Mouse (Mus musculus): ENCODE data around the gene Bag2. TPM values are rescaled to one million over a fixed set of nuclear protein-coding genes. Genes with fewer than 3 reads are reported as not detected.
"Not testable (repeated sequence)": the region's sequence is repeated elsewhere in the genome, so short reads cannot be mapped to it uniquely, and the experiment has no call there.

Gene Bag2
- total and polyA plus RNA-seq, 2 experiments from 2014 or later = 12.8 to 28.1 TPM

- no peaks in the 10 kb centered on the region; the same call in 1 of the 2 replicates for H3K4me1 ChIP-seq (ENCODE audit: insufficient read depth, low read length)
- no peak overlapping the region for H3K4me3 ChIP-seq (ENCODE audit: low read depth, low read length)
- no peaks in the 10 kb centered on the region for H3K9me3 ChIP-seq (ENCODE audit: low read length)
- no peaks in the 10 kb centered on the region for H3K27me3 ChIP-seq (ENCODE audit: insufficient read depth, low read length)
- TF ChIP-seq CTCF (IDR thresholded peaks at IDR 0.05) = no peak
- ATAC-seq (ENCODE audit: low FRiP score) = no peak
- H3K36me3 ChIP-seq (ENCODE audit: insufficient read depth, low read length) = no peaks in the 10 kb centered on the region
- DNase-seq (ENCODE audit: low spot score) = no peak
- no peak overlapping the region for H3K27ac ChIP-seq (ENCODE audit: low read depth, low read length)
- H3K4me2 ChIP-seq (ENCODE audit: low read depth, low read length, poor library complexity, severe bottlenecking) = no peak overlapping the region
- no peak overlapping the region for H3K9ac ChIP-seq (replicated peaks; ENCODE audit: low read length, poor library complexity, severe bottlenecking)
- 77% methylated on average over 21 of the region's 21 CpGs for WGBS
Observed at GRCm38 (mm10) chr1:33754965-33755735, 2.4 kb downstream of the Bag2 start.

- no peak for DNase-seq (ENCODE audit: low spot score)
- no peak overlapping the region for H3K9ac ChIP-seq (replicated peaks; ENCODE audit: low read length, poor library complexity, severe bottlenecking)
- H3K4me1 ChIP-seq (ENCODE audit: insufficient read depth, low read length) = no peaks in the 10 kb centered on the region; the same call in 1 of the 2 replicates
- TF ChIP-seq CTCF (IDR thresholded peaks at IDR 0.05) = no peak
- 93% methylated on average over 17 of the region's 17 CpGs for WGBS
- H3K4me2 ChIP-seq (ENCODE audit: low read depth, low read length, poor library complexity, severe bottlenecking) = no peak overlapping the region
- H3K36me3 ChIP-seq (ENCODE audit: insufficient read depth, low read length) = no peaks in the 10 kb centered on the region
- no peak overlapping the region for H3K4me3 ChIP-seq (ENCODE audit: low read depth, low read length)
- H3K9me3 ChIP-seq (ENCODE audit: low read length) = no peaks in the 10 kb centered on the region
- no peak for ATAC-seq (ENCODE audit: low FRiP score)
- H3K27me3 ChIP-seq (ENCODE audit: insufficient read depth, low read length) = no peaks in the 10 kb centered on the region
- no peak overlapping the region for H3K27ac ChIP-seq (ENCODE audit: low read depth, low read length)
Observed at GRCm38 (mm10) chr1:33754089-33754488, 3.5 kb downstream of the Bag2 start.

- no peak; the same call in 1 of the 2 replicates for ATAC-seq (ENCODE audit: low FRiP score)
- no peak overlapping the region for H3K4me3 ChIP-seq (ENCODE audit: low read depth, low read length)
- H3K9me3 ChIP-seq (ENCODE audit: low read length) = no peaks in the 10 kb centered on the region
- H3K4me1 ChIP-seq (ENCODE audit: insufficient read depth, low read length) = no peaks in the 10 kb centered on the region
- H3K4me2 ChIP-seq (ENCODE audit: low read depth, low read length, poor library complexity, severe bottlenecking) = no peak overlapping the region
- peak; percentile 69 for DNase-seq (ENCODE audit: low spot score)
- 85% methylated on average over 10 of the region's 10 CpGs for WGBS
- no peak overlapping the region for H3K9ac ChIP-seq (replicated peaks; ENCODE audit: low read length, poor library complexity, severe bottlenecking)
- H3K27me3 ChIP-seq (ENCODE audit: insufficient read depth, low read length) = no peaks in the 10 kb centered on the region
- H3K27ac ChIP-seq (ENCODE audit: low read depth, low read length) = no peak overlapping the region
- TF ChIP-seq CTCF (IDR thresholded peaks at IDR 0.05) = no peak
- no peaks in the 10 kb centered on the region for H3K36me3 ChIP-seq (ENCODE audit: insufficient read depth, low read length)
Observed at GRCm38 (mm10) chr1:33751283-33751682, 6.3 kb downstream of the Bag2 start.

- not testable (repeated sequence) for H3K9ac ChIP-seq (replicated peaks; ENCODE audit: low read length, poor library complexity, severe bottlenecking); ATAC-seq (ENCODE audit: low FRiP score); H3K36me3 ChIP-seq (ENCODE audit: insufficient read depth, low read length); DNase-seq (ENCODE audit: low spot score); H3K9me3 ChIP-seq (ENCODE audit: low read length); H3K4me1 ChIP-seq (ENCODE audit: insufficient read depth, low read length); H3K4me3 ChIP-seq (ENCODE audit: low read depth, low read length); H3K4me2 ChIP-seq (ENCODE audit: low read depth, low read length, poor library complexity, severe bottlenecking); H3K27me3 ChIP-seq (ENCODE audit: insufficient read depth, low read length); H3K27ac ChIP-seq (ENCODE audit: low read depth, low read length)
- 84% methylated on average over 3 of the region's 4 CpGs for WGBS
Observed at GRCm38 (mm10) chr1:33749709-33750108, 7.9 kb downstream of the Bag2 start.

GRCm38 (mm10) chr1:33749109-33749508 lies 8.5 kb downstream of the Bag2 start:
- ATAC-seq (ENCODE audit: low FRiP score) = no peak
- Histone ChIP-seq H3K36me3 (ENCODE audit: insufficient read depth, low read length) (0 out of 2 replicates have a peak, but pooled peaks cover 7% of the 10 kb centered on the region), H3K27ac (ENCODE audit: low read depth, low read length) (no peak overlapping the region), H3K4me3 (ENCODE audit: low read depth, low read length) (no peak overlapping the region), H3K27me3 (ENCODE audit: insufficient read depth, low read length) (no peaks in the 10 kb centered on the region), H3K9ac (replicated peaks; ENCODE audit: low read length, poor library complexity, severe bottlenecking) (no peak overlapping the region), H3K4me2 (ENCODE audit: low read depth, low read length, poor library complexity, severe bottlenecking) (no peak overlapping the region), H3K9me3 (ENCODE audit: low read length) (no peaks in the 10 kb centered on the region), H3K4me1 (ENCODE audit: insufficient read depth, low read length) (no peaks in the 10 kb centered on the region)
- peak; percentile 6; the same call in 1 of the 2 replicates for TF ChIP-seq CTCF (IDR thresholded peaks at IDR 0.05)
- 96% methylated on average over 11 of the region's 11 CpGs for WGBS
- DNase-seq (ENCODE audit: low spot score) = no peak

GRCm38 (mm10) chr1:33745901-33746300 lies 11.7 kb downstream of the Bag2 start:
- TF ChIP-seq CTCF (IDR thresholded peaks at IDR 0.05) = no peak
- H3K4me3 ChIP-seq (ENCODE audit: low read depth, low read length) = no peak overlapping the region
- no peak overlapping the region for H3K9ac ChIP-seq (replicated peaks; ENCODE audit: low read length, poor library complexity, severe bottlenecking)
- H3K4me2 ChIP-seq (ENCODE audit: low read depth, low read length, poor library complexity, severe bottlenecking) = no peak overlapping the region
- no peaks in the 10 kb centered on the region for H3K4me1 ChIP-seq (ENCODE audit: insufficient read depth, low read length)
- no peaks in the 10 kb centered on the region for H3K27me3 ChIP-seq (ENCODE audit: insufficient read depth, low read length)
- DNase-seq (ENCODE audit: low spot score) (no peak), ATAC-seq (ENCODE audit: low FRiP score) (no peak)
- 95% methylated on average over 4 of the region's 4 CpGs for WGBS
- no peak overlapping the region for H3K27ac ChIP-seq (ENCODE audit: low read depth, low read length)
- 0 out of 2 replicates have a peak, but pooled peaks cover 7% of the 10 kb centered on the region for H3K36me3 ChIP-seq (ENCODE audit: insufficient read depth, low read length)
- H3K9me3 ChIP-seq (ENCODE audit: low read length) = no peaks in the 10 kb centered on the region

GRCm38 (mm10) chr1:33744815-33745214 lies 12.8 kb downstream of the Bag2 start:
- H3K4me1 ChIP-seq (ENCODE audit: insufficient read depth, low read length); H3K27ac ChIP-seq (ENCODE audit: low read depth, low read length); H3K9ac ChIP-seq (replicated peaks; ENCODE audit: low read length, poor library complexity, severe bottlenecking); H3K4me2 ChIP-seq (ENCODE audit: low read depth, low read length, poor library complexity, severe bottlenecking); H3K27me3 ChIP-seq (ENCODE audit: insufficient read depth, low read length); H3K4me3 ChIP-seq (ENCODE audit: low read depth, low read length); H3K9me3 ChIP-seq (ENCODE audit: low read length); DNase-seq (ENCODE audit: low spot score); ATAC-seq (ENCODE audit: low FRiP score): not testable (repeated sequence)
- H3K36me3 ChIP-seq (ENCODE audit: insufficient read depth, low read length) = peaks cover 12% of the 10 kb centered on the region; the same call in 1 of the 2 replicates
- 96% methylated on average over 9 of the region's 9 CpGs for WGBS

All from midbrain, postnatal 0 days (tissue).